18 mouse cellular contexts compared by ENCODE assay signal in genomic region chr17:15431551-15431950, GRCm38 (mm10). TPM values are rescaled to one million over a fixed set of nuclear protein-coding genes. Genes with fewer than 3 reads are reported as not detected.
DNase-seq lines count a peak whose midpoint lies in the region; ATAC-seq and TF ChIP-seq lines count a peak whose summit lies in the region.
"Had no signal": no experiment of that assay in that cellular context is flagged by ENCODE, and none has a peak within 500 bp of the region (broad histone marks: within the 10 kb centered on the region; RNA-seq: fewer than 3 reads in every experiment).

No protein-coding gene starts in this region.

- TF ChIP-seq EP300 in liver, postnatal 0 days (IDR thresholded peaks at IDR 0.05; ENCODE audit: low read depth), result no peak

- 95% methylated on average over 4 of the region's 4 CpGs for WGBS in forebrain, embryonic 11.5 days
- WGBS in forebrain, embryonic 15.5 days, result 95% methylated on average over 4 of the region's 4 CpGs
- WGBS in liver, postnatal 0 days (ENCODE audit: insufficient replicate concordance), result 75% methylated on average over 4 of the region's 4 CpGs

- DNase-seq in forebrain, embryonic 11.5 days (ENCODE audit: low spot score), result peak; percentile 20
- no peak for DNase-seq in layer of hippocampus, adult 2 months (ENCODE audit: low spot score in 2 of 2)
- DNase-seq in layer of hippocampus, adult 9-10 months (ENCODE audit: low spot score), result no peak
- DNase-seq in liver, postnatal 0 days, result no peak
- DNase-seq in liver, result no peak
- DNase-seq: adrenal gland, adult 8-10 months; adrenal gland, postnatal 14 days; adrenal gland, postnatal 36 days; B cell, adult 2 months had no signal

- no peaks in the 10 kb centered on the region for H3K9me3 ChIP-seq in forebrain, embryonic 11.5 days (ENCODE audit: control insufficient read depth, low read length)
- no peaks in the 10 kb centered on the region for H3K9me3 ChIP-seq in forebrain, embryonic 15.5 days
- H3K9me3 ChIP-seq in liver, postnatal 0 days (ENCODE audit: low read length), result no peaks in the 10 kb centered on the region
- H3K9me3 ChIP-seq: embryonic facial prominence, embryonic 10.5 days; embryonic facial prominence, embryonic 12.5 days; forebrain, embryonic 12.5 days; G1E had no signal

- no peak overlapping the region for H3K9ac ChIP-seq in forebrain, embryonic 11.5 days (ENCODE audit: low read length)
- no peak overlapping the region for H3K9ac ChIP-seq in forebrain, embryonic 15.5 days (replicated peaks)
- H3K9ac ChIP-seq in liver, postnatal 0 days (replicated peaks), result no peak overlapping the region
- H3K9ac ChIP-seq: embryonic facial prominence, embryonic 12.5 days; forebrain, embryonic 12.5 days; forebrain, postnatal 0 days had no signal

- no peak overlapping the region for H3K27ac ChIP-seq in forebrain, embryonic 11.5 days (ENCODE audit: low read depth, low read length)
- no peak overlapping the region for H3K27ac ChIP-seq in forebrain, embryonic 15.5 days (replicated peaks)
- peak overlapping the region; percentile 46; the same call in 1 of the 2 replicates for H3K27ac ChIP-seq in layer of hippocampus, adult 2 months
- H3K27ac ChIP-seq in liver, postnatal 0 days (ENCODE audit: low read depth), result peak overlapping the region; percentile 91
- H3K27ac ChIP-seq: embryonic facial prominence, embryonic 10.5 days; embryonic facial prominence, embryonic 12.5 days; forebrain, embryonic 12.5 days had no signal

- ATAC-seq in forebrain, embryonic 11.5 days (replicated peaks; ENCODE audit: low FRiP score), result no peak
- ATAC-seq in forebrain, embryonic 15.5 days (replicated peaks), result no peak
- ATAC-seq in liver, postnatal 0 days, result no peak
- ATAC-seq: activated CD4-positive, CD25-positive, alpha-beta regulatory T cell, adult 4 months; Patski had no signal

- no peaks in the 10 kb centered on the region for H3K27me3 ChIP-seq in forebrain, embryonic 11.5 days (ENCODE audit: control insufficient read depth, insufficient read depth, low read length)
- H3K27me3 ChIP-seq in forebrain, embryonic 15.5 days, result no peaks in the 10 kb centered on the region
- no peaks in the 10 kb centered on the region for H3K27me3 ChIP-seq in liver, postnatal 0 days (ENCODE audit: insufficient read depth, low read length)
- H3K27me3 ChIP-seq: CH12.LX; embryonic facial prominence, embryonic 12.5 days; forebrain, embryonic 12.5 days; Patski had no signal

- no peak for TF ChIP-seq CTCF in layer of hippocampus, adult 2 months (conservative IDR thresholded peaks at IDR 0.05)
- TF ChIP-seq CTCF in liver, postnatal 0 days (IDR thresholded peaks at IDR 0.05; ENCODE audit: low read depth), result no peak

- H3K4me2 ChIP-seq in forebrain, embryonic 11.5 days (ENCODE audit: low read depth, low read length, severe bottlenecking), result no peak overlapping the region
- no peak overlapping the region for H3K4me2 ChIP-seq in forebrain, embryonic 15.5 days (replicated peaks)
- no peak overlapping the region for H3K4me2 ChIP-seq in liver, postnatal 0 days (ENCODE audit: low read depth, low read length)
- H3K4me2 ChIP-seq: embryonic facial prominence, embryonic 12.5 days; forebrain, embryonic 12.5 days had no signal

- no peak overlapping the region for H3K4me3 ChIP-seq in forebrain, embryonic 11.5 days (ENCODE audit: low read depth, low read length)
- no peak overlapping the region for H3K4me3 ChIP-seq in forebrain, embryonic 15.5 days
- no peak overlapping the region for H3K4me3 ChIP-seq in layer of hippocampus, adult 2 months
- no peak overlapping the region for H3K4me3 ChIP-seq in liver, postnatal 0 days (ENCODE audit: low read depth, low read length)
- H3K4me3 ChIP-seq: embryonic facial prominence, embryonic 10.5 days; embryonic facial prominence, embryonic 12.5 days; forebrain, embryonic 12.5 days had no signal

- H3K36me3 ChIP-seq in forebrain, embryonic 11.5 days (ENCODE audit: control insufficient read depth, insufficient read depth, low read length), result no peaks in the 10 kb centered on the region; the same call in 1 of the 2 replicates
- H3K36me3 ChIP-seq in forebrain, embryonic 15.5 days, result peaks cover 54% of the 10 kb centered on the region
- H3K36me3 ChIP-seq in liver, postnatal 0 days (replicated peaks; ENCODE audit: insufficient read depth, low read length), result peaks cover 15% of the 10 kb centered on the region

- H3K4me1 ChIP-seq in forebrain, embryonic 11.5 days (replicated peaks; ENCODE audit: control insufficient read depth, insufficient read depth, low read length), result no peaks in the 10 kb centered on the region
- H3K4me1 ChIP-seq in forebrain, embryonic 15.5 days, result no peaks in the 10 kb centered on the region
- H3K4me1 ChIP-seq in liver, postnatal 0 days (ENCODE audit: insufficient read depth), result peaks cover 12% of the 10 kb centered on the region
- H3K4me1 ChIP-seq: embryonic facial prominence, embryonic 10.5 days; embryonic facial prominence, embryonic 12.5 days; forebrain, embryonic 12.5 days had no signal

RNA-seq across cellular contexts. Expression of gene Fam120b, which starts 35.5 kb away (rescaled TPM):
- polyA plus RNA-seq in forebrain, embryonic 11.5 days (2014; fragmentation: Nextera tagmentation; extraction: Ambion mirVana), result 32.7 and 33.6 TPM in 2 replicates
- polyA plus RNA-seq in forebrain, embryonic 15.5 days (2015; fragmentation: Nextera tagmentation; extraction: Ambion mirVana), result 47.8 and 48.6 TPM in 2 replicates
- total RNA-seq in layer of hippocampus, adult 2 months (2021), result 10 to 100 TPM; 49.0 to 49.2 TPM
- polyA plus RNA-seq in liver, postnatal 0 days (2015; fragmentation: Nextera tagmentation; extraction: Ambion mirVana), result 5.0 and 5.2 TPM in 2 replicates

RNA-seq across cellular contexts. Expression of gene Dll1, which starts 54.9 kb away (rescaled TPM):
- 84.7 and 97.4 TPM in 2 replicates for polyA plus RNA-seq in forebrain, embryonic 11.5 days (2014; fragmentation: Nextera tagmentation; extraction: Ambion mirVana)
- polyA plus RNA-seq in forebrain, embryonic 15.5 days (2015; fragmentation: Nextera tagmentation; extraction: Ambion mirVana), result 34.6 and 35.9 TPM in 2 replicates
- total RNA-seq in layer of hippocampus, adult 2 months (2021), result 10 to 100 TPM in 1 of 2 experiments, 1 to 10 TPM in 1; 8.8 to 14.0 TPM
- 1.9 and 2.6 TPM in 2 replicates for polyA plus RNA-seq in liver, postnatal 0 days (2015; fragmentation: Nextera tagmentation; extraction: Ambion mirVana)
- total RNA-seq: G1E had no signal
- polyA plus RNA-seq: G1E had no signal

Comparison
In these comparisons a context has a peak if more than half of its experiments do, and no peak if none do; other contexts are left out.
1. H3K27ac ChIP-seq: peak in layer of hippocampus, adult 2 months (single experiment) and liver, postnatal 0 days (single experiment); none in forebrain, embryonic 11.5 days (single experiment) and forebrain, embryonic 15.5 days (single experiment).